Mouse (Mus musculus): ENCODE results near the gene Cnfn. TPM values are rescaled to one million over a fixed set of nuclear protein-coding genes. Genes with fewer than 3 reads are reported as not detected.
"Not testable (repeated sequence)": the region's sequence is repeated elsewhere in the genome, so short reads cannot be mapped to it uniquely, and the experiment has no call there.

Cnfn gene
- 4.1 and 11.4 TPM in 2 replicates for polyA plus RNA-seq (2015; fragmentation: Nextera tagmentation; extraction: Ambion mirVana)

DNA sequence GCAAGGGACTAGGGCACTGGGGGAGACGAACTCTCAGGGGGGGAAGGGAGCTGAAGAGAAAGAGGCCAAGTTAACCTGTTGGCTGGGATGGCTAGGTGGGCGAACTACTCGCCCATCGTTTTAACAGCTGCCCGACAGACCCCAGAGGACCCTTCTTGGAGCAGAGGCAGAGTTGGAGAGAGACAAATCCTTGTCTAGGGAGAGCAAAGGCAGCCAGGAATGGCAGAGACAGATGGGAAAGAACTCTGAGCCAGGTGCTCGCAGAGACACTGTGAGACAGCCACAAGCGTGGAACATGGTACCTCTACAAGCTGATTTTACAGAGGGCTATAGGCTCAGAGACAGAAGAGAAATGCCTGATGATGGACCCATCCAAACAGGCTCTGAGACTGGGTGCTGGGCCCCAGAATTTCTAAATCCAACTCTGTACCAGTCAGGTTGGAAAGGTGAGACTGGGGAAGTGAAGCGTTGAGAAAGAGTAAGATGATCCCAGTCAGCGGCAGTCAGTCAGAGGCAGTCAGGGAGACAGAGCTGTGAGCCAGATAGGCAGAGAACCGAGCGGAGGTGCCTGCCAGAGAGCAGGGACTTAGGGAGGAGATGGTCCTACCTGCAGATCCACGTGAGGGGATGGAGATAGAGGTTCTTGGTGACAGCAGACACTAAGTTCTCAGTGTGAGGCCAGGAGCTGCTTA, at the start of gene Cnfn:
Gene Cnfn, minus strand, starts transcription at position 667 of the 692 bp plus-strand sequence.
- DNase-seq (ENCODE audit: low spot score) = no peak

DNA sequence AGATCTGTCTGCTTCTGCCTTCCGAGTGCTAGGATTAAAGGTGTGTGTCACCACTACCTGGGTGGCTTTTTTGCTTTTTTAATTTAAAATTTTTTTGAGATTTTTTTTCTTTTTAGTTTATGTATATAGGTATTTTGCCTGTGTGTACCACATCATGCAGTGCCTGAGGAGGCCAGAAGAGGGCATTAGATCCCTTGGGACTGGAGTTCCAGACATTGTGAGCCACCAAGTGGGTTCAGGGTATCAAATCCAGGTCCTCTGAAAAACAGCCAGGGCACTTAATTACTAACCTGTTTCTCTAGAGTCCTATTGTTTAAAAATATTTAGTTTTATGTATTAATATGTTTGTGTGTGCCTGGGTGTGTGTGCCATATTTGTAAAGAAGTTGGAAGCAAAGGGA, 48.1 kb upstream of the Cnfn start:
- peak; percentile 30 for DNase-seq (ENCODE audit: low spot score)

DNA sequence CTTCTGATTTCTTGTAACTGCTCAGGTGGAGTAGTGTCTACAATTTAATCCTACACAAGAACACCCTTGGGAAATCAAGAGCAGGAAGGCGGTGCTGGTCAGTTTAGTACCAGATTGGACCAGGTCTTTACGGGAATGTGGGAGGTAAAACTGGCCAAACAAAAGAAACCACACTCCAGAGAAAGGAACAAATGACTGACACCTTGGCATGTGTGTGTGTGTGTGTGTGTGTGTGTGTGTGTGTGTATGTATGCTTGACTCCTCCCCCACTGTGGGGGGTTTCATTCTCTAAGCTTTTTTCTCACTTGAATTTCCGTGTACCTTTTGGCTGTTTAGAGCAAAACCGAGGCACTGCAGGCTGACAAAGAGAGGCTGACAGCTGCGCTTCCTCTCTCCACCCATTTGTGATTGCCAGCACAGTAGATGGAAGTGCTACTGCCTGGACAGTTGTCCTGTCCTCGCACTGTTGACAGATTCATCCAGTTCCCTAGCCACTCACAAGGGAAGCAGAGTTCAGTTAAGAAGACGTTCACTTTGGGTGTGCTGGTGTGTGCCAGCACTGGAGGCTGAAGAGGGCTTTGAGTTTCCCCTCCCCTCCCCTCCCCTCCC, 43.4 kb upstream of the Cnfn start, which contains the start of gene Cxcl17:
Gene Cxcl17, minus strand, starts transcription at position 54 of the 609 bp plus-strand sequence.
- no peak for DNase-seq (ENCODE audit: low spot score)

DNA sequence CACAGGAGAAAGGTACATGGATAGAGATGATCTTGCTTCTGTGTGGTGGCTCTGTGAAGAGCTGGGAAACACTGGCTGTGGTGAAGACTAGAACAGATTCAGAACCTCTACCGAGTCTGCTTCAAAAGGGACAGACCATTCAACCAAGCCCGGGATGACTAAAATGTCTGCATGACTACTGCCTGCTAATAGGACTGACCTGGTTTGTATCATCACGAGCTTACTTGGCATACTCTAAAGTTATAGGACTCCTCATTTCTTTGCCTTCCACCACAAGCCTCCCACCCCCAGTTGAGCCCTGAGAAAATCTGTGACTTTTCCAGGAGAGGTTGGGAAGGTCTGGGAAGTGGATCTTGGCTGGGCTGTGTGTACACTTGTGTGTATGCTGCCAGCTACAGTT, 42.3 kb upstream of the Cnfn start:
- DNase-seq (ENCODE audit: low spot score) = no peak

DNA sequence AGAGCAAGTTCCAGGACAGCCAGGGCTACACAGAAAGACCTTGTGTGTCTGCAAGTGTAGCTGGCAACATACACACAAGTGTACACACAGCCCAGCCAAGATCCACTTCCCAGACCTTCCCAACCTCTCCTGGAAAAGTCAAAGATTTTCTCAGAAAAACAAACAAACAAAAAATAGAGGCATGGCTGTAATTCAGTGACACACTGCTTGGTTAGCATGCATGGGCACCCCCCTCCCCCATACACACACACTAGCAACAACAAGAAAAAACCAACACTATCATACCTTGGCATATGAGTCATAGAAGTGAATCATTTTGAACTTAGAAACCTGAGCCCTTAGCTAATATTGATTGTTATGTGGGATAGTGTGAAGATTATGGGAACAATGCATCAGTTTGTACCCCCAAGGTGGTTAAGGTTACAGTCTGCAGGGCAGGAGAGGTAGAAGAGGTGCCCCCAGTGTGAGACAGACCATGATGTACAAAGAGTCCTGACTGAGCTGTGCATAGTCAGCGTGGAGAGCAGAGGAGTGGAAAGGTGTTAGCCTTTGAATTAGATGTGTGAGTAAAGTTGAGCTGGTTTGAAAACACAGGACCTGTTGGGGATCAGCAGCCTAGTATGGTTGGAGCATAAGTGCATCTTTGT, 41.6 kb upstream of the Cnfn start:
- no peak for DNase-seq (ENCODE audit: low spot score)

DNA sequence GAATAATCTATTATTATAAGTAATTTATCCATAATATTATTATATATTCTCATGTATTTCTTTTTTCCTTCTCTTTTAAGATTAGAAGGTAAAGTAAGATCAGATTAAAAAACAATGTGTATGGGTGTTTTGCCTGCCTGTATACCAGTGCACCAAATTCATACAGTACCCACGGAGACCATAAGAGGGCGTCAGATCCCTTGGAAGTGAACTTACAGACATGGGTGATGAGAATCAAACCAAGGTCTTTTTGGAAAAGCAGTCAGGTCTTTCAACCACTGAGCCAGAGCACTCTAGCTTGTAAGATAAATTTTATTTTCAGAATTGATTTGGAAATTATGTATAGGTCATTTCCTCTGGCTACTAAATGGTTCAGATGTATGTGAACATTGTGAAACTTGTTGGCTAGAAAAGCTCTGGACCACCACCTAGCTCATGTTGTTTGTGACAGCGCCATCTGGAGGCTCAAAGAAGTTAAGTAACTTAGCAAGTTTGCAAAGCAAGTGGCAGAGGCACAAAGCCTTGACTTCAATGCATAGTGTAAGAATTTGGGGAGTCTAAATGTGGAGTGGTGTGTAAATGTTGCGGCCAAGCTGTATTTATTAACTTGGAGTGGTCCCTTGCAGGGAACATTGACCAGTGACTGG, 39.7 kb upstream of the Cnfn start:
- peak; percentile 67 for DNase-seq (ENCODE audit: low spot score)

DNA sequence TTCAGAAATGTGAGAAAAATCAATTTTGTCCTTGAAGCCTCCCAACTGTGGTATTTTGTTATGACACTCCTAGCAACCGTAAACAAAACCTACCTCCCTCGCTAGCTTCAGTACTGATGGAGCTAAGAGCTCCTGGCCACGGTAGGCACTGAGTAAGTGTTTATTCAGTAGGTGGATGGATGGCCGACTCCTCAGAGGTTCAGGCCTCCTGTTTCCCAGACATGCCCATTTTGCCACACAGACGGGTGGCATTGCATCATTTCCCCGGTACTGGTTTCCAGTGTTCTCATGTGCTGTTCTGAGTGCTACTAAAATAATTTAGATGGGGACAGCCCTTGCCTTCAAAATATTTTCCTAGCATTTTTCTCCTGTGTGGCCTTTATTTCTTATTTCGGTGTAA, 36.9 kb upstream of the Cnfn start:
- DNase-seq (ENCODE audit: low spot score) = no peak

DNA sequence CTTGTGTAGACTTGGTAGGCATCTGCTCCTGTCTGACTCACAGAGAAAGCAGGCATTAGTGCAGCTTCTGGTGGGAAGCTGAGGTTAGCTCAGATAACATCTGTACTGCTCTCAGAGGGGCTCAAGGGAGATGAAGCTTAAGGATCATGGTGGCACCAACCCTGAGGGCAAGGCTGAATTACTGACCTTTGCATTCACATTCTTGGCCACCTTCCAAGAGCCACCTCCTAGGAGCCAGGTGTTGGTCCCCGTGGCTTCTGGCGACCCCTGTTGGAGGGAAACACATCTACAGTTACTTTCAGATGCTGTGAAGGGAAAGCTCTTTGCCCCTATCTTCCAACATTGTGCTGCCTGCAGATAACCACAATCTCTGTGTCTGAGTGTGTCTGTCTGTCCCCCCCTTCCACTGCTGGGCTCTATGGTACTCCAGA, 33.2 kb upstream of the Cnfn start:
- DNase-seq (ENCODE audit: low spot score) = peak; percentile 60

DNA sequence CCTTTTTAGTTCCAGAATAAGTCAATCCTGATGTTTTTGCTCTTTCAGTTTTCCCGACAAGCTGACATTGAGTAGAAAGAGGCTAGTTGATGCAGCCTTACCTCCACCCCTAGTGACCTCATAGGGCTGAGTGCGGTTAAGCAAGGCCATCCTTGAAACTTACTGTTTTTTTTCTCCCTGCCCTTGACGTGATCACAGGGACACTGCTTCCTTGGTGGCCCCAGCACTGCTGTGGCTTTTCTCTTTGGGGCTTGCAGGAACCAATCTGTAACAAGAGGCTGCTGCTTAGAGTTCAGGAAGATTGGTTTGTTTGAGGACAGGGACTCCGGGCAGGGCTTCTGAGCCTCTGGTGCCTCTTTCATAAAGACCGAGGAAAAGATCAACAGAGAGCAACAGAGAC, 32.5 kb upstream of the Cnfn start:
- no peak for DNase-seq (ENCODE audit: low spot score)

DNA sequence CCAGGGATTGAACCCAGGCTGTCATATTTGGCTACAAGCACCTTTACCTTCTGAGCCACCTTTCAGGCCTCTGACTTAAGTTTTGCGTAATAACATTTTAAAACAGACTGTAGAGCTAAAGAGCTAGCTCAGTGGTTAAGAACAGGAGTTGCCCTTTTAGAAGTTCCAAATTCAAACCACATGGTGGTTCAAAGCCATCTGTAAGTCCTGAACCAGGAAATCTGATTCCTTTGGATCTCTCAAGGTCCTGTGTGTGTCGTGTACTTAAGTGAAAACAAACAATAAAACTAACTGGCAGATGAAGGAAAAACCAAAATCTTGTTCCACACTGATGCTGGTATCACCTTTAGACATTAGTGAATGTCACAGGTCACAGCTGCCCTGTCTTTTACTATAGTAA, 32.0 kb upstream of the Cnfn start:
- DNase-seq (ENCODE audit: low spot score) = no peak

DNA sequence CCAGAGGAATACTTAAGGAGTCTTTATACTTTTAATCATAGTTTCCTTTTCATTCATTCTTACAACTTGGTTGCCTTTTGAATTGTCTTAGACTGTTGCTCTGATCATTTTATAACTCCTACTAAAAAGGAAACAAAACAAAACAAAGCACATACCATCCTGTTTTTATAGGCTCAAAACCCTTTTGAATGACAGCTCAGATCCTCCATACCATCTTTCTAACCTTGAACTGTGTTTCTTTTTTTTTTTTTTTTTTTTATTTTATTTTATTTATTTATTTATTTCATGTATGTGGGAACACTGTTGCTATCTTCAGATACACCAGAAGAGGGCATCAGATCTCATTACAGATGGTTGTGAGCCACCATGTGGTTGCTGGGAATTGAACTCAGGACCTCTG, 29.5 kb upstream of the Cnfn start:
- not testable (repeated sequence) for DNase-seq (ENCODE audit: low spot score)

DNA sequence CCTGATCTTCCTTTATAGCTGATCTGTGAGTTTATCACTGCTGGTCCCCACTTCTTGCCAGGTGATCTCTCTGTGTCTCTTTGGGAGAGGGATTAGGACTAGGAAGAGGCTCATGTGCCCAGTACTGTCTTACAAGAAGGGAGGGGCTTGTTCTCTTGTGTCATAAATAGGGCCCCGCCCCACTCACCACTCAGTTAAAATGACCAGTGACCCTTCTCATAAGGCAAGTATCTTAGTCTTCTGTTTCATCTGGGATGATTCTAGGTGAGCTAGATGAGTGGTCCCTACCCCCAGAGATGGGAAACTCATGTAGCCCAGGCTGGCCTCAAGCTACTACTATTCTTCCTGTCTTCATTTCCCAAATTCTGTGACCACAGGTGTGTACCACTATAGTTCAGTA, 29.1 kb upstream of the Cnfn start, which contains the start of gene Lipe:
Gene Lipe, minus strand, starts transcription at position 101 of the 400 bp plus-strand sequence.
- no peak for DNase-seq (ENCODE audit: low spot score)

DNA sequence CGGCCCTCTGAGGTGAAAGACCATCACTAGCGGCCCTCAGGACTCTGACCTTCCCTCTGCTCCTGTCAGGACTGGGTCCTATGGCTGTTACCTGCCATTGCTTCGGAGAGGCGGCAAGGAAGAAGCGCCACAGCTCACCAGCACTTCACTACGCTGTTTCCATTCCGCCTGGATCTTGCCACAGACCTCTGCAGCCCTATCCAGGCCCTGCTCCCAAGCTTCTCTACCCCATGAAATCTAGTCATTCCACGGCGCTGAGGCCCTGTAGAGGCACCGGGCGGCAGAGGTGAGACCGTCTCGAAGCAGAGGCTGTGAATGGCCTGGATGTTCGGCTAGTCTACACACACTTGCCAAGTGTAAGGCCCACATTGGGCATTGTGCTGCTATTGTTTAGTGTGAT, 27.1 kb upstream of the Cnfn start:
- no peak for DNase-seq (ENCODE audit: low spot score)

DNA sequence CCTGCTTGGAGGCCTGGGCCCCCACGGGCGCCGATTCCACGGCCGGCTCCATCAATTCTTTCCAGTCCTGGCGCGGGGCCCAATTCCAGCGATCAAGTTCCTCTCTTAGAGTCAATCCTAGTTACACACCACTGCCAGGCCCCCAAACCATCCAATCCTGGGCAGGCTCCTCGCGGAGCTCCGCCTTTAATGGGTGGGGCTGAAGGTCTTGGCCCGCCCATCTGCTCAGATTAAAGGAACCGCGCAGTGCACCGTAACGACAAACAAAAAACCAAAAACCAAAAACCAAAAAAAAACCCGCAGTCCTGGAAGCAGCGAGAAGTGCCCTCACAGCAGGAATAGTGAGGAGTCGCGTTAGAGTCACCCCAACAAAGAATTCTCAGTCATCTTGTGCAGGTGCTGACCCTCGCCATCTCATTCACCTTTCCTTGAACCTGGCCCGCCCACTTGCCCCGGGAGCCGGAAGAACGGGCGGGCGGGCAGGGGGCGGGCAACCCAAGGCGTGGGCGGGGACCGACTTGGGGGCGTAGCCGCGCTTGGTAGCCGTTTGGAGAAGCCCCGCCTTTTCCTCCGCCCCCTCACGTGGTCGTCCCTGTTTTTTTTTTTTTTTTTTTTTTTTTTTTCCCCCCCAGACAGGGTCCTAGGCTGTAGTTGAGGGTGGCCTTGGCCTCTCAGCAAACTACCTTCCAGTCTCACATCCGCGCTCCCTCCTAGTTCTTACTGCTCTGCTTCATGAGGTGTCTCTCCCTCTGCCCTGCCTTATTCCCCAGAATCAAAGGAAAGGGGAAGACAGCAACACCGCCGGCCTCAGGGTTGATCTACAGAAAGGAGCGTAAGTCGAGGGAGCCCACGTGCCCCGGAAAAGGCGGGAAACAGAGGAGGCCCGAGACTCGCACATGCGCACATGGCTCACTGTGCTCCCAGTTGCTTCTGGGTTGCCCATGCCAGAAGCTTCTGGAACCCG, 26.3 kb upstream of the Cnfn start:
- peak; percentile 94 for DNase-seq (ENCODE audit: low spot score)

DNA sequence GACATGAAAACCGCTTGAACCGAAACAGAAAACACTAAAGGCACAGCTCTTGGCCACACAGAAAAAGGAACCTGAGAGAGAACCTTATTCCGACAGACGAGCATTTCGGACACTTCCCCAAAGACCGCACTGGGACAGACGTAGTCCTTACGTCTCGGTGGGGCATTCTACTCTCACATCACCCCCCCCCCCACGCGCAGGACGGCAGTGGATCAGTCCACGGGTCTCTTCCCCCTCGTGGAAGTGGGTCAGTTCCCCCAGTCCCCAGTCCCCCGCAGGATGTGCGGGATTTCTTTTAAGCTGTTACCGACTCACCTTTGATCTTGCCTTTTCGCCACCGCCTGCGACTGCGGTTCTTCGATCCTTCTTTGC, 25.6 kb upstream of the Cnfn start:
- no peak for DNase-seq (ENCODE audit: low spot score)

DNA sequence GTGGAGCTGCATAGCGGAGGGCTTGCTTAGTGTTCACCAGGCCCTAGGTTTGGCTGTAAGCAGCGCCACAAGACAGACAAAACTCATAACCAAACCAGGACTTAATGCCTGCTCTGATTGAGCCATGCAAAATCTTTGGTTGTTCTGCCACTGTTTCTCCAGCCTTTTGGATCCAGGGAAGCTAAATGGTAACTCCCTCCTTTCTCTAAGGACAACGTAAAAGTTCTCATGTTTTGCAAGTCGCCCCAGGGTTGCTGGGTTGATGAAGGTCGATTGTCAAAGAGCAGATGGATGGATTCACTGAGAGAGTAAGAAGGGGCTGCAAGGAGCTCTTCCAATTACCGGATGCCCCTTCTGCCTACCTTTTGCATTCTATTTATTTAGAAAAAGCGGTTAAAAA, 25.2 kb upstream of the Cnfn start:
- DNase-seq (ENCODE audit: low spot score) = no peak

DNA sequence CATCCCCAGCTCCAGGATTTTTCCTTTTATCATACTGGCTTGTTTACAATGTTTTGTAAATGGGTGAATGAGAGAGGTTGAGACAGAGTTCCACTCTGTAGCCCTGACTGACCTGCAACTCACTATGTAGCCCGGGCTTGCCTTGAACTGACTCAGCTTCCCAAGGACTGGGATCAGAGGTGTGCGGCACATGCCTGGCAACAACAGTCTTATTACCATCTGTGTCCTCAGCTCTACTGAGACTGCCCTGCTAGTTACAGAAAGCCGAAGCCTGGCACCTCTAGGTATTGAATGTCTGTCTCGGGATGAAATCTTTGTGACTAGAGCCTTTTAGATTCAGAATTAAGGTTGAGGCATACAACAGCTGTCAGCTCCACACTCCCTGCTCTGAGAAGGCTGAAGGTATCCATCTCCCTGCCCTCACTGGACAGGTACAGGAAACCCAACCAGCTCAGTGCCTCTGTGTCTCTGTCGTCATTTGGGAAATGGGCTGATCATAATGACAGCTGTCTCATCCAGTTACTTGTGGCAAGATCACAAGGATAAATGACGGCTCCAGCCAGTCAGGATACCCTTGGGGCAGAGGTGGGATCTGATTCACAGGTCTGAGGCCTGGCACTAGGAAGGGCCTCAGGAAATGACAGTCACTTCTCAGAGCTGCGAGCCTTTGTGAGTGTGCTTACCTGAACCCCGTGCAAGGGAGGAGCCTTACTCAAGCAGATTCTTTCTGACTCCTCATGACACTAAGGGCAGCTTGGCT, 24.1 kb upstream of the Cnfn start:
- no peak for DNase-seq (ENCODE audit: low spot score)

DNA sequence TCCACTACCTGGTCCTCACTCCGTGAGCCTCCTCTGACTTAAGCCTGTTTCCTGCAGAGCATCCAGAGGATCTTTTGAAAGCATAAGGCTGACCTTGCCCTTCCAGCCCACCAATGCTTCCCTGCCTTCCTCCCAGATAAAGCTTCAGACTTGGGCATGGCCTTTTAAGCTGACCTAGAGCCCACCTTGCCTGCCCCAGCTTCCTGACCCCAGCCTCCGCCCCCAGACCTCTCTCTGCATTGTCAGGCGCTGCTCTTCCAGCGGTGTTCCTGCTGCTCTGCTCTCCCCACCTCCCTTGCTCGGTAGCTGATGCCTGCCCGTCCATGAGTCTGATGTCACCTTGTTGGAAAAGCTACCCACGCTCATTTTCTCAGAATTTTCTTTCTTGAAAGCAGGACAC, 23.3 kb upstream of the Cnfn start:
- DNase-seq (ENCODE audit: low spot score) = no peak

DNA sequence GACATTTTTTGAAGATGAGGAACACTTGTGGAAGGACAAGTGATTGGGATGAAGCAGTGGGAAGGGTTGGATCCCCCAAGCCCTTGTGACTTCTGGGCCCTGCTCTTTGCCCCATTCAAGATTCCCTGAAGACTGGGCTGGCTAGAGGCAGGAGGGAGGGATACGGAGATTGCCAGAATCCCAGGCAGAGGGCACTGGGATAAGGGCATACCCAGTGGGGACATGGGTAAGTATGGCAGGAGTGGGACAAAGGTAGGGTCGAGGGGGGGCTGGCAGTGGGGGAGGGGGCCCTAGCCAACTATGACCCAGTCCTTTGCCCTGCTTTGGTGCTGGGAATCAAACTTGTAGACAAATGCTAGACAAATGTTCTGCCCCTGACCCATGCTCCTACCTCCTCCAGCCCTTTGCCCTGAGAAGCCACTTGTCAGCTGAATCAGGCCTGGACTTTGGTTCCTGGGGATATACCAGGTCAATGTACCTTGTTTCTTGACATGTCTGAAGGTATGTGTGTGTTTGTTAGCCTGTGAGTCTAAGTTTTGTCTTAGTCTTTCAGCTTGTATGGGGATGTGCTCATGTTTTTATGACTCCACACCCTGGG, 22.4 kb upstream of the Cnfn start:
- DNase-seq (ENCODE audit: low spot score) = no peak

DNA sequence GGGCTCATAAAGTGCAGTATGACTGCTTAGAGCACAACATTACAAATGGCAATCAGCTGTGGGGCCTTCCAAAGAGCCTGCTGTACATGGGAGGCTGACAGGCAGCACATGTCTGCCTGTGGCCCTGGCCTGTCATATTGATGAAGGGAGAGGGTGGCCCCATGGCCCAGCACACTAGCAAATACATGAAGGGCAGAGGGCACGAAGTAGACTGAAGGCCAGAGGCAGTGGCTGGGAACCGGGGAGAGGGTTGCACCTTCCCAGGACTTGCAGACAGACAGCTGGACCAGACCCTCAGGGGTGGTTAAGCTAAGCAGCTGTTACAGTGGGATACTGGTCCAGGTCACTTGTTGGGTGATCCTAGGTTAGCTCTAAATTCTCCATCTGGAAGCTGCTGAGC, 21.5 kb upstream of the Cnfn start:
- DNase-seq (ENCODE audit: low spot score) = no peak

All from thymus, postnatal 0 days (tissue).